Mouse (Mus musculus) adrenal gland, postnatal 36 days (tissue): ENCODE measurements at regions not wholly inside any gene's neighbourhood (a gene's known extent, or its start where the extent isn't known, plus 50 kb on each side); places are given as distances from the start of the nearest gene placed in this dataset.

Experiments
- DNase-seq, 2 experiments: peaks; one replicate each; pipeline ENCODE4 v3.0.0; 2021; ENCODE audit warnings: mixed read lengths in 1 of 2

GRCm38 (mm10) chr14:76964046-76964445 lies 72.5 kb upstream of the Ccdc122 start:
- DNase-seq = no peak

DNA sequence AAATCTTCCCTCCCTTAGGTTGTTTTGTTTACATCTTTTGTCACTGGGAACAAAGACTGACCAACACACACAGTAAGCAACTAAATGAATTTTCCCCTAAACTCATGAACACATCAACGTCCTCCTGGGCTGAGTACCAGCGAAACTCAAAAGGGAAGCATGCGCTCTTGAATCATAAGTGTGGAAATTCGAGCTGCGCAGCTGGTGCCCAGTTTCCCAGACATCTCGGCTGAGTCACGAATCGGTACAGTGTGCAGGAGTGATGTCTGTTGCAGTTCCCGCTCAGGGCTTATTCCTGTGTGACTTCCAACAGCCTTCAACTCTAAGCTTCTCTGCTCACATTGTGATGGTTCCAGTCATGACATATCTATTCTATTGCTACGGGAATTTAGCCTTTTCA lies 77.7 kb upstream of the Ccdc122 start:
- no peak for DNase-seq

- DNase-seq = no peak
Measured at GRCm38 (mm10) chr14:76957136-76957535, 79.4 kb upstream of the Ccdc122 start.

DNA sequence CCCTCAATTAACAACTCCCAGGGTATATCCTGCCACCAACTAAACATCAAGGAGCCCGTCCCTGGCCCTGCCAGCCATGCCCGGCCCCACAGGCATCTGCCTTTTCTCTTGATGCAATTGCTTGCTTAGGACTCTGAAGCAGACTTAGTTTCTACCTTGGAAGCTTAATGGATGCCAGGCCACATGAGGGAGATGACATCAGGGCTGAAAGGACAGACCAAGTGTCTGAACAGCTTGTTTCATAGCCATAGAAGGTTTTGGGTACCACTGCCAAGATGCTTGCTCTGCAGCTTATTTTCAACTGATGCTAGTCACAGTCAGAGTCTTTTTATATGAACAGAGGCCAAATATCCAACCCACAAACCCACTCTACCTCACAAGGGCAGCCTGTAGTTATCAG lies 83.4 kb upstream of the Ccdc122 start:
- DNase-seq = no peak

DNA sequence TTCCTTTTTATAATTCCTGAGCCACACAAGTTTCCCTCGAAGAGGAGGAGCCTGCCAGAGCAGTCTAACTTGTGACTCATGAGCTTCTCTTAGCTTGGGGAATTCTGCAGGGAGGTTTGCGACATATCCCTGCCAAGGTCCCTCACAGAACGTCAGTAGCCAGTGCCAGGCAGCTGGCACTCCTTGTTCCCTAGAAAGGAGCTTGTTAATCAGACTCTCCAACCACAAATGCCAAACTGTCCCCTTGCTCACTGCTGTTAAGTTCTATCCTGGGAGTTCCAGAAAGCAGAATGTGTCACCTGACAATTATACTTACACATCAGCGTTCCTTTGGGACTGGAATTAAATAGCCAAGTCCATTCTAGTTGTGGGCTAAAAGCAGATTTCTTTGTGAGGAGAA lies 85.1 kb upstream of the Ccdc122 start:
- peak; percentile 85 to 87 for DNase-seq

DNA sequence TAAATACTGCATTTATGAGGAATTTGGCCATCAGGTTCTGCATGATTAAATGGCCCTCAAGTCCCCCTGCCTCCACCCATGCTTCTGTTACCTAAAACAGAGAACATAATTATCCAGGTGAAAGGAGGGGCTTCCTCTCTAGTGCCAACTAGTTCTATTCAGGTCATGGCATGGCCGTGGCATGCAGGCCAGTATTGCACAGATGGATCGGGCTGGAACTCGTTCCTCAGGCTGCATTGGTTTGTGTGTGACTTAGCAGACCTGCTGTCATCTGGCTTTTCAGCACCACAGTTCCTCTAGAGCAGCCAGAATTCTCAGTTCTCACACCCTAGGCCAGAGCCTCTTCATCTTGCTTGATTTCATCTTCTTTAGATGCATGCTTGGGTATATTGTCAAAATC lies 87.2 kb upstream of the Ccdc122 start:
- DNase-seq = peak in 1 of 2 experiments; percentile 3

- DNase-seq = peak; percentile 71 to 77
Measured at GRCm38 (mm10) chr14:76948948-76949347, 87.6 kb upstream of the Ccdc122 start.

DNA sequence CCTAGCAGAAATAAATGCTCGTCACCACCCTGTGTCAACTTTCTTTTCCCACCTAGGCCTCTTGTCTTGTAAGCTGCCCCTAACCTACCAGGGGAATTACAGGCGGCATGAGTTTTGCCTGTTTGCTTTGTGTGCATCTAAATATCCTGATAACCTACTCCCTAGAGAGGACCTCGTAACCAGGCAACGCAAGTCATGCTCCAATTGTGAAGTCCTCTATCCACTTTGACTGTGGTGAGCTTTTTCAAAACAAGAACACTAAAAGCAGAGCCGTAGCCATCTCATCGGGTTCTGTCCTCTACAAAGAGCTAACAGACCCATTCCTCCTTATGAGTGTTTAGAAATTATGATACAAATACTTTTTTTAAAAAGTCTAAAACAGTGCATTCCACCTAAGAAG lies 88.1 kb upstream of the Ccdc122 start:
- DNase-seq = no peak

- peak; percentile 77 to 81 for DNase-seq
Measured at GRCm38 (mm10) chr14:76947148-76947547, 89.4 kb upstream of the Ccdc122 start.

GRCm38 (mm10) chr14:76945626-76946025 lies 90.9 kb upstream of the Ccdc122 start:
- peak; percentile 35 to 62 for DNase-seq

DNA sequence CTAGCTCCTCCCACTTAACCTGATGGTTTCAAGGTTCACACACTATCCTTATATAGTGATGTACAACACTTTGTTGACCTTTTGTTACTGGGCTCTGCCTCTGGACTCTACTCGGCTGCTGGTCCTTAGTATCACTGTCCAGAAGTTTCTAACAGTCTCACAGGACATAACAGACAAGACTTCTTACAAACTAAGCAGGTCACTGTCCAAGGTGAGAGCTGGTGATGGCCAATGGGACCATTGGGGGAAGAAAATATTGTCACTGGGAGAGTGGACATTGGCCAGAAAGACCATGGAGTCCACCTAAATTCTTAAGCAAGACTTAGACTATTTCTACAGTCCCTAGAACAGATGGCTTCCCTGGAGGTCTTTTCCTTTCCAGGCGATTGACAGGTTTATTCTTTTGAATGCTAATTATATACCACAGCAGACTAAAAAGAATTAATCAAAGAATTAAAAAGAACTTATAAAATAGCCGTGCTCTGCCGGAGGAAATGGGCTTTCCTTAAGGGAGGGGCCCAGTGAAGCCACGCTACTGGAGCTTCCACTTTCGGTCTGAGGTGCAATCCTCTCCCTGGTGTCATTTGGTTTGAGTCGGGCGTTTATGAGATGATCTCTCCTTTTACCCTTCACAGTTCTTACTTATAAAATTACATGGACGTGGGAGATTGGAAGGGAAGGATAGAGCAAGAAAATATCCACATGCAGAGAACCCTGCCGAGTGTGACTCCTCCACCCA lies 94.9 kb upstream of the Ccdc122 start:
- DNase-seq = no peak

- no peak for DNase-seq
Measured at GRCm38 (mm10) chr14:76940507-76940906, 96.1 kb upstream of the Ccdc122 start.

GRCm38 (mm10) chr14:76936671-76937070 lies 99.9 kb upstream of the Ccdc122 start:
- DNase-seq = peak; percentile 14 to 44

- peak; percentile 54 to 60 for DNase-seq
Measured at GRCm38 (mm10) chr14:76936051-76936450, 100.5 kb upstream of the Ccdc122 start.

- DNase-seq = no peak
Measured at GRCm38 (mm10) chr14:76935453-76935852, 101.1 kb upstream of the Ccdc122 start.

DNA sequence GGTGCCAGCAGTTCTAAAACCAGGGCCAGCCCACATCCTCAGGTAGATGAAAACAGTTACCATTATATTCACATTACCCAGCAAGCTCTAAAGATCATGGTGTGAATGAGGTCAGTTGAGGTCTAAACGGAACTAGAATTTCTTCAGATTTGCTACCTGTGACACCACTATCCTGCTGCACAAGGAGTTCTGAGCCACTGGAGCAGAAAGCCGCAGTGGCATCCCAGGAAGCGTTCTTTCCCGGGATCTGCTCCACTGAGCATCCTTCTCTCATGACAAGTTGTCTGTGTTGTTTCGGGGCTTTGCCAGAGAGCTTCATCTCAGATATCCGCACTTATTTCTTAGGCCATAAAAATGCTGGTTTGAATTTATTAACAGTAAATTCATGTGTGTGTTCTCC lies 103.7 kb upstream of the Ccdc122 start:
- DNase-seq = no peak

GRCm38 (mm10) chr14:76931398-76931797 lies 105.2 kb upstream of the Ccdc122 start:
- no peak for DNase-seq

GRCm38 (mm10) chr14:76929562-76929961 lies 107.0 kb upstream of the Ccdc122 start:
- DNase-seq = no peak

DNA sequence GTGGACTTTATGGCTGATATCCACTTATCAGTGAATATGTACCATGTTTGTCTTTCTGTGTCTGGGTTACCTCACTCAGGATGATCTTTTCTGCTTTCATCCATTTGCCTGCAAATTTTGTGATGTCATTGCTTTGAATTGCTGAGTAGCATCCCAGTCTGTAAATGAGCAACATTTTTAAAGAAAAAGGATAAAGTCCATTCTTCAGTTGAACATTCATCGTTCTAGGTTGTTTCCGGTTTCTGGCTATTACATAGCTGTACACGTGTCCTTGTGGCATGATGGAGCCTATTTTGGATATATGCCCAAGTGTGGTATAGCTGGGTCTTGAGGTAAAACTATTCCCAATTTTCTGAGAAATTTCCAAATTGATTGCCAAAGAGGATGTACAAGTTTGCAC lies 107.9 kb upstream of the Ccdc122 start:
- no peak for DNase-seq

GRCm38 (mm10) chr14:76927245-76927806 lies 109.2 kb upstream of the Ccdc122 start:
- no peak for DNase-seq

DNA sequence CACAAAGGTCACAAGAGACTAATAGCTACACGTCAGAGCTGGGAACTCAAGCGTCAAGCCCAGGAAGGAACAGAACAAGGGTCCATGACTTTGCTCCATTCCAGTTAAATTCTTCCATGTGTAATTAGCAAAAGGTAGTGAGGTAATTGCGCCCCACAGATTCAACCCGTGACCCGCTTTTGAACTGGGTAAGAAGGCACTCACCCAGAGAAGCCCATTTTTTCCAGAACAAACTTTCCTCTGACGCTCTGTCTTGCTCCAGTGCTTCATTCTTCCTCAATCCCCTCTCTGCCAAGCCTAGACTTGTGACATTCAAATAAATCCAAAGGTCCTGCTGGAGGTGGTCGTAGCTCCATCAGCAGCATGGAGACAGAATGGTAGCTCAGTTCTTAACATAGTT lies 110.2 kb upstream of the Ccdc122 start:
- DNase-seq = no peak

GRCm38 (mm10) chr14:76922399-76922939 lies 114.1 kb upstream of the Ccdc122 start:
- DNase-seq = no peak

GRCm38 (mm10) chr14:76918091-76918490 lies 118.5 kb upstream of the Ccdc122 start:
- no peak for DNase-seq
